Mouse (Mus musculus) lung, embryonic 14.5 days (tissue): ENCODE measurements around the gene Cyp2d10. TPM values are rescaled to one million over a fixed set of nuclear protein-coding genes. Genes with fewer than 3 reads are reported as not detected.
"Not testable (repeated sequence)": the region's sequence is repeated elsewhere in the genome, so short reads cannot be mapped to it uniquely, and the experiment has no call there.

Experiments
- ATAC-seq: fragments of 200-750 bp; cut with Nextera tagmentation; 2 replicates; pipeline ENCODE4 v1.8.0; 2017; ENCODE audit warnings: mild to moderate bottlenecking, moderate TSS enrichment, moderate library complexity; ENCODE audit not compliant: insufficient read depth
- DNase-seq: peaks from one replicate; pipeline ENCODE4 v3.0.0-alpha.2; 2015
- H3K27ac ChIP-seq: fragments of 300-500 bp; sonication (generic); 2 replicates; pipeline ENCODE4 v1.5.1; 2014; ENCODE audit warnings: low read depth, mild to moderate bottlenecking, moderate library complexity
- H3K27me3 ChIP-seq: fragments of 300-500 bp; sonication (generic); 2 replicates; pipeline ENCODE4 v1.6.1; 2014; ENCODE audit warnings: low read length, control low read depth; ENCODE audit not compliant: insufficient read depth
- H3K36me3 ChIP-seq: fragments of 300-500 bp; sonication (generic); 2 replicates; pipeline ENCODE4 v1.6.1; 2014; ENCODE audit warnings: control low read depth; ENCODE audit not compliant: insufficient read depth
- H3K4me1 ChIP-seq: fragments of 300-500 bp; sonication (generic); 2 replicates; pipeline ENCODE4 v1.6.1; 2014; ENCODE audit warnings: antibody characterized with exemption, control low read depth; ENCODE audit not compliant: insufficient read depth
- H3K4me2 ChIP-seq: fragments of 300-500 bp; sonication (generic); 2 replicates; pipeline ENCODE4 v1.6.1; 2014; ENCODE audit warnings: mild to moderate bottlenecking
- H3K4me3 ChIP-seq: fragments of 300-500 bp; sonication (generic); 2 replicates; pipeline ENCODE4 v1.5.1; 2014; ENCODE audit warnings: low read depth, low read length
- H3K9ac ChIP-seq: fragments of 300-500 bp; sonication (generic); 2 replicates; pipeline ENCODE4 v1.6.1; 2014
- H3K9me3 ChIP-seq: fragments of 300-500 bp; sonication (generic); 2 replicates; pipeline ENCODE4 v1.6.1; 2016; ENCODE audit warnings: low read depth, low read length, control low read depth
- CTCF ChIP-seq: IDR thresholded peaks from 2 replicates; pipeline ENCODE4 v1.5.1; 2016; ENCODE audit warnings: antibody characterized with exemption, low read depth
- WGBS: fragments of 180-500 bp; shearing (Covaris S2); extraction: QIAGEN DNeasy Blood & Tissue Kit; methylation state at CpG from one replicate; pipeline ENCODE4 v1.1.7; 2014; 5-methylcytosine and 5-hydroxymethylcytosine counted together
- polyA plus RNA-seq: library from polyadenylated mRNA; unstranded; fragments of >200 nt; fragmentation: Nextera tagmentation; extraction: Ambion mirVana; gene quantifications from 2 replicates; pipeline ENCODE4 v1.2.1, GENCODE M21; 2014

Gene Cyp2d10
- polyA plus RNA-seq, 1 experiment from 2014 or later = not detected

DNA sequence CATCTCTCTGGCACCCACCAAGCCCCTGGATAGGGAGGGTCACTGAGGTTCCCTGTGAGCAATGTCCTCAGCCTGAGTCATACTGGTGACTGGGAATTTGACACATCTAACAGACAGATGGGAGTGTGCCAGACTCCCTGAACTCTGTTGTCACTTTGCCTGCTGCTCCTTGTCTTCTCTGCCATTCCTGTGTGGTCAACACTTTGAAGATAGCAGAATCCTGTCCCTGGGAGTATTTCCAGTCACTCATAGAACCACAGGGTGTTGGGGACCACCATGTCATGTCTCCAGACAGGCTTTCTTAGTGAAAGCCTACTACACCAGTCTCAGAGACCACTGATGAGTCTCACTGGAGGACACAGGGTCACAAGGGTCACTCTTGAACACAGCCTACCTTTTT lies 4.9 kb downstream of the Cyp2d10 start:
- Histone ChIP-seq H3K4me3 (no peak overlapping the region), H3K9ac (no peak overlapping the region), H3K4me1 (no peaks in the 10 kb centered on the region), H3K9me3 (no peaks in the 10 kb centered on the region), H3K27ac (no peak overlapping the region), H3K36me3 (no peaks in the 10 kb centered on the region), H3K27me3 (no peaks in the 10 kb centered on the region), H3K4me2 (no peak overlapping the region)
- DNase-seq = no peak
- no peak for TF ChIP-seq CTCF
- ATAC-seq = no peak

DNA sequence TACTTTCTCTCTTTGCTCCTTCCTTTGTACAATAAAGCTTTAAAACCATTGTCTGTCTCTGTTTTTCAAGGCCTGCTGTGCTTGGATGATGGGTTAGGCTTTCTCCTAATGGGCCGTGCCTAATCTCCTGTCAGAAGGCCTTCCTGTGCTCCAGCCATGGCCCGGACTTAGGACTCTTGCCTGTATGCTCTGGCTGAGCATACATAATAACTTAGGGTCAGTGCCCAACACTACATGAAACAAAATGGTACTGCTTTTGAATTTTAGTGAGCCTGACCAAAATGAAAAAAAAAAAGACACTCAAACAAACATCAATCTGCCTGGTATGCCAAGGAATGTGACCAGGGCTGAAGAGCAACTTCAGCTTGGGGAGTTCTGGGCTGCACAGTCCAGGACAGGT lies 5.5 kb downstream of the Cyp2d10 start:
- Histone ChIP-seq H3K4me2 (no peak overlapping the region), H3K9me3 (no peaks in the 10 kb centered on the region), H3K9ac (no peak overlapping the region), H3K27me3 (no peaks in the 10 kb centered on the region), H3K27ac (no peak overlapping the region), H3K4me1 (no peaks in the 10 kb centered on the region), H3K4me3 (no peak overlapping the region), H3K36me3 (no peaks in the 10 kb centered on the region)
- no peak for DNase-seq
- ATAC-seq = no peak
- no peak for TF ChIP-seq CTCF
- WGBS = 68% methylated on average over 2 of the region's 2 CpGs

DNA sequence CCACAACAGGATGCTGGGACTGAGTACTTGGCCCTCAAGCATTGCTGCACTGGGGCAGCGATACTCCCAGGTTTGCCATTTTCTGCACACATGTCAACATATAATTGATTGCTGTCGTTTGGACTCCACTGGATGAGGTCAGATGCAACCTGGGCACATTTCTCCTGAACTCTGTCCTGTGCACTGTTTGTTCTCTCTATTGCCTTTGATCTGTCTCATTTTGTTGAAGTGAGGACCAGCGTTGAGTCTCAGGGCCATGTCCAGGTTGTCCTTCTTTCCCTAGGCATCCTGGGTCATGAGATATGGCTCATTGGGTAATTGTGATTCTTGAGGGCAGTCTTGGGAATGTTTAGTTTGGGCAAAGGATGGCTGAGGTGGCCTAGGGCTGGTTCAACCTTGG lies 11.0 kb downstream of the Cyp2d10 start:
- not testable (repeated sequence) for H3K36me3 ChIP-seq, DNase-seq, ATAC-seq, H3K4me2 ChIP-seq, H3K4me1 ChIP-seq, H3K27ac ChIP-seq, H3K4me3 ChIP-seq, H3K27me3 ChIP-seq, H3K9me3 ChIP-seq, H3K9ac ChIP-seq
- WGBS = 67% methylated on average over 3 of the region's 3 CpGs

DNA sequence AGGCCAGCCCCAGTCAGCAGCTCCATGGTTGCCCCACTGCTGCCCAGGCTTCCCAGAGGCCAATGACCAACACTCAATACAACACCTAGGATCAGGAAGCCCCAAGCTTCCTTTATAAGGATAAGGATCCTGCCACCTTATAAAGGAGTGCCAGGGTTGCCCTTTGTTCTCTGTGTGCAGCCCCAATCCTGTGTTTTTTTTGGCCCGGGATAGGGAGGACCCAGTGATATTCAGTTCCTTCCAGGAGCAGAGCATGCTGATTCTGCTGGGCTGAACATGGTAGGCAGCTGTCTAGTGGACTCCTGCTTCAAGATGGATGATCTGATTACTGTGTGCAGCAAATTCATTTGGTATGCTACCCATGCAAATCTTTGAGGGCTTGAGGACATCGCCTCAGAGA lies 13.1 kb downstream of the Cyp2d10 start, which contains the start of gene Cyp2d11:
TSS of gene Cyp2d11 (minus strand) at position 101 of the 400 bp plus-strand sequence.
- H3K9me3 ChIP-seq, H3K4me3 ChIP-seq, H3K4me2 ChIP-seq, H3K9ac ChIP-seq, ATAC-seq, H3K27me3 ChIP-seq, H3K4me1 ChIP-seq, H3K36me3 ChIP-seq, DNase-seq, H3K27ac ChIP-seq: not testable (repeated sequence)
- WGBS = 87% methylated on average over 2 of the region's 2 CpGs

DNA sequence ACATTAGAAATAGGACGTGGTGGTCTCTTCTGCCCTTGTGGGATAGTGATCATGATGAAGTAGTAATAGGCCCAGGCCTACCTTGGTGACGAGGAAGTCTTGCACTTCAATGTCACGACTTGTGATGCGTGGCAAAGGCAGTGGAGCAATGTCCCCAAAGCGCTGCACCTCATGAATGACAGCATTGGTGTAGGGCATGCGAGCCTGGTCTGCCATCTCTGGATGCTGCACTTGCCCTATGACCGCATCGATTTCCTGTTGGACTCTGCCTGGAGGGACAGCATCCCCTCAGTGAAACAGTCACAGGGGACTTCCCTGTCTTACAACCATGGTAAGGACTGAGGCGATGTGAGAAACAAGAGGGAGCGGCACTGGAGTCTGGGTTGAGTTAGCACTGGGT lies 17.1 kb downstream of the Cyp2d10 start:
- 87% methylated on average over 10 of the region's 10 CpGs for WGBS
- H3K27me3 ChIP-seq, H3K36me3 ChIP-seq, H3K27ac ChIP-seq, H3K9ac ChIP-seq, DNase-seq, ATAC-seq, H3K4me3 ChIP-seq, H3K4me2 ChIP-seq, H3K4me1 ChIP-seq, H3K9me3 ChIP-seq: not testable (repeated sequence)

DNA sequence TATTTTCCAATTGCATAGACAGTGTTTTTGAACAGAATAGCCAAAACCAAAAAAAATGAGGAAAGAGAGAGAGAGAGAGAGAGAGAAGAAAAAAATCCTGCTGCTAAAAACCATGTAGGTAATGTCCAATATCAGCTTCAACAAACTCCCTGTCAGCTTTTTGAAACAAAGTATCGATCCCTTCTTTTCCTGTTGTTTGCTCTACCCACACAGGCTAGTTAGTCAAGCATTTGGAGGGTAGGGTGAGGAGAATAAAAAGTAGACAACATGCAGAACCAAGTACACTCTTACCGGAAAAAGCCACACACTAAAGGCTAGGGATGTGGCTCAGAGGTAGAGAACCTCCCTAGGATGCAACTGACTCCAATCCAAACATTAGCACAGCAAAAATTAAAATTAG lies 21.3 kb downstream of the Cyp2d10 start:
- H3K9me3 ChIP-seq = no peaks in the 10 kb centered on the region
- TF ChIP-seq CTCF = no peak
- no peak overlapping the region for H3K4me3 ChIP-seq
- DNase-seq (no peak), ATAC-seq (no peak)
- H3K4me1 ChIP-seq = no peaks in the 10 kb centered on the region
- no peak overlapping the region for H3K27ac ChIP-seq
- H3K36me3 ChIP-seq = no peaks in the 10 kb centered on the region
- H3K9ac ChIP-seq = no peak overlapping the region
- H3K27me3 ChIP-seq = no peaks in the 10 kb centered on the region
- 78% methylated on average over 2 of the region's 2 CpGs for WGBS
- H3K4me2 ChIP-seq = no peak overlapping the region

DNA sequence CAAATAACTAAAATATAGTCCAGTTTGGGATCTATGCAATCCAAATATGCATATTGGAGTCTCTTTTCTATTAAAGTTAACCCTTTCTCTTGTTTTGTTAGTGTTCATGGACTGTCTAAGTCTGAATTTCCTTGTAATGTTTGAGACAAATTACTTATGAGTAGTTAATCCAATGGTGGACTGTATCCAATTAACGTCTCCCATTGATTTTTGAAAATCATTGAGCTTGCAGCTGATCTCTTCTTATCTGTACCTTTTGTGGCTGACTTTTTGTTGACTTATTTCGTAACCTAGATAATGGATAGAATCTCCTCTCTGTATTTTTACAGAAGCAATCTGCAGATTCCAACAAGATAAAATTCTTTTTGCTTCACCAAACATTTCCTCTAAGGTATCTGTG lies 24.6 kb downstream of the Cyp2d10 start:
- H3K27ac ChIP-seq = no peak overlapping the region
- no peak overlapping the region for H3K9ac ChIP-seq
- DNase-seq (no peak), ATAC-seq (no peak)
- peaks cover 3% of the 10 kb centered on the region; the same call in 1 of the 2 replicates for H3K4me1 ChIP-seq
- H3K27me3 ChIP-seq = no peaks in the 10 kb centered on the region
- H3K4me2 ChIP-seq = no peak overlapping the region
- no peak for TF ChIP-seq CTCF
- no peaks in the 10 kb centered on the region for H3K9me3 ChIP-seq
- no peak overlapping the region for H3K4me3 ChIP-seq
- H3K36me3 ChIP-seq = no peaks in the 10 kb centered on the region
- 90% methylated on average over 2 of the region's 2 CpGs for WGBS

DNA sequence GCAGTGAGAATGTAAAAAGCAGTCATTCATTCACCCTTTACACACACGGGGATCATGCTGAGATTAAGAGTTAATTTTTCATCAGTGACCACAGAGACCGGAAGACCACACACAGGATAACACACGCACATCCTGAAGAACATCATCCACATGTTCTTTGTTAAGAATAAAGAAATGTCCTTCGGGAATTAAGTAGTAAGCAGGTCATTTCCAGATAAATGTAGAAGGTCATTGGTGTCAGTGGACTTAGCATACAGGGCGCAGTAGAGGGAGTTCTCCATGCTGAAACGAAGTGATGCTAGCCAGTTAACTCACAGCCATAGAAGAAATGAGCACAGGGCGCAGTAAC lies 26.3 kb downstream of the Cyp2d10 start:
- no peak for ATAC-seq
- no peak overlapping the region for H3K27ac ChIP-seq
- no peak overlapping the region for H3K9ac ChIP-seq
- H3K4me1 ChIP-seq = peaks cover 3% of the 10 kb centered on the region; the same call in 1 of the 2 replicates
- 23% methylated on average over 7 of the region's 7 CpGs for WGBS
- no peaks in the 10 kb centered on the region for H3K9me3 ChIP-seq
- peak overlapping the region; percentile 42 for H3K4me3 ChIP-seq
- no peaks in the 10 kb centered on the region for H3K36me3 ChIP-seq
- DNase-seq = no peak
- peak overlapping the region; percentile 65 for H3K4me2 ChIP-seq
- H3K27me3 ChIP-seq = no peaks in the 10 kb centered on the region
- TF ChIP-seq CTCF = no peak
